Mouse (Mus musculus) left cerebral cortex, postnatal 14 days (tissue): Measurements from ENCODE around the gene Tmem135. TPM values are rescaled to one million over a fixed set of nuclear protein-coding genes. Genes with fewer than 3 reads are reported as not detected.

Experiments
- DNase-seq, 2 experiments: peaks; one replicate each; pipeline ENCODE4 v3.0.0; 2021 to 2022; ENCODE audit warnings: low spot score in 2 of 2, mixed read lengths in 1 of 2
- intact Hi-C: fragments of 180-260 bp; cut with DNase I; formaldehyde crosslinking; loops from one replicate; pipeline ENCODE4 v1.15.1; 2025
- total RNA-seq, 2 experiments: library from RNA; stranded (reverse); gene quantifications; 2 replicates each; pipeline ENCODE4 v1.2.3; 2021

Tmem135 gene
- total RNA-seq, 2 experiments from 2014 or later: 62.6 to 69.4 TPM

- intact Hi-C loops: no loop called here
- no peak for DNase-seq
Observed at GRCm38 (mm10) chr7:89231200-89231790, 172.7 kb downstream of the Tmem135 start.

GRCm38 (mm10) chr7:89222609-89223008 lies 181.4 kb downstream of the Tmem135 start:
- DNase-seq: no peak
- intact Hi-C loops: no loop called here

GRCm38 (mm10) chr7:89216628-89217027 lies 187.4 kb downstream of the Tmem135 start:
- no peak for DNase-seq
- intact Hi-C loops: no loop called here

DNA sequence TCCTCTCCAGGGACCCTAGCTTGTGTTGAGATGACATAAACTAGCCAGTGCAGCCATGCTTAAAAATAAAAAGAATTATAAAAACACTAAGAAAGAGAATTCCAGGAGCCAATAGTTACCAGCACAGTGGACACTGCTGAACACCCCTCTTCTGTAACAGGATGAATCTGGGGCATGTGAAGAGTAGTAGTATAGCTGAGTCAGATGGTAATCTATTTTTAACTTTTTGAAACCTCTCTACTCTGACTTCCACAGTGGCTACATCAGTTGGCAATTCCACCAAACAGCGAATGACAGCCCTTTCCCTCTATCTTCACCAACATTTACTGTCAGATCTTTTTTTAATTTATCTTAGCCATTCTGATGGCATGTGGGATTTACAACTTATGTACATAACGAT lies 187.9 kb downstream of the Tmem135 start:
- no peak for DNase-seq
- intact Hi-C loops: no loop called here

DNA sequence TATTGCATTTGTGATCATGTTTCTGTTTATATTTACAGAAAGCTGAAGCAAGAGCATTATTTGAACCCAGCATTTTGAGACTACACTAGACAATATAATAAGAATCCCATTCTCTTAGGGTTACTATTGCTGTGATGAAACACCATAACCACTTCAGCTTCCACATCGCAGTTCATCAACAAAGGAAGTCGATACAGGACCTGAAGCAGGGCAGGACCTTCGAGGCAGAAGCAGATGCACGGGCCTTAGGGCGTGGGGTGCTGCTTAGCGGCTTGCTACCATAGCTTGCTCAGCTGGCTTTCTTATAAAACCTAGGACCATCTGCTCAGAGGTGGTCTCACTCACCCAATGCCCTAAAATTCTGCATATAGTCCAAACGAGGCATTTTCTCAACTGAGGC lies 188.3 kb downstream of the Tmem135 start:
- DNase-seq: no peak
- intact Hi-C loops: no loop called here

GRCm38 (mm10) chr7:89210506-89210905 lies 193.5 kb downstream of the Tmem135 start:
- DNase-seq: no peak
- intact Hi-C loops: no loop called here

- no peak for DNase-seq
- intact Hi-C loops: no loop called here
Observed at GRCm38 (mm10) chr7:89206165-89206564, 197.9 kb downstream of the Tmem135 start.

GRCm38 (mm10) chr7:89205402-89205801 lies 198.6 kb downstream of the Tmem135 start:
- intact Hi-C loops: no loop called here
- DNase-seq: no peak

DNA sequence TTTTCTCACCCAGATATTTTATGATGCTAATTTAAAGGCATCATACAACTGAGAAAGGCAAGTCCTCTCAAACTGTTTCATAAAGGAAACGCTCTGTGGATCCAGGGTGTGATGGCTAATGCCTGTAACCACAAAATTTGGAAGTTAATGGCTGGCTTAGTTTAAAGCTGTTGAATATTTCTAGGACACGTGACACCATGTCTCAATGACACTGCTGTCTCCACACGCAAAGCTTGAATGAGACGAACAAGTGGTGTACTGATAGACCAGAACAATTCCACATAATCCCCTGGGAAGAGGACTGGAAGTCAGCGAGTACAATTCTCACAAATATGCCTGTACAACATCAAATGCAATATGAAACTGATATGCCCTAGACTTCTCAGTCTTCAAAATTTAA lies 200.9 kb downstream of the Tmem135 start:
- intact Hi-C loops: no loop called here
- DNase-seq: no peak

- no peak for DNase-seq
- intact Hi-C loops: no loop called here
Observed at GRCm38 (mm10) chr7:89201954-89202353, 202.1 kb downstream of the Tmem135 start.

GRCm38 (mm10) chr7:89198499-89198898 lies 205.5 kb downstream of the Tmem135 start:
- DNase-seq: no peak
- intact Hi-C loops: no loop called here

GRCm38 (mm10) chr7:89193459-89193858 lies 210.6 kb downstream of the Tmem135 start:
- no peak for DNase-seq
- intact Hi-C loops: no loop called here

DNA sequence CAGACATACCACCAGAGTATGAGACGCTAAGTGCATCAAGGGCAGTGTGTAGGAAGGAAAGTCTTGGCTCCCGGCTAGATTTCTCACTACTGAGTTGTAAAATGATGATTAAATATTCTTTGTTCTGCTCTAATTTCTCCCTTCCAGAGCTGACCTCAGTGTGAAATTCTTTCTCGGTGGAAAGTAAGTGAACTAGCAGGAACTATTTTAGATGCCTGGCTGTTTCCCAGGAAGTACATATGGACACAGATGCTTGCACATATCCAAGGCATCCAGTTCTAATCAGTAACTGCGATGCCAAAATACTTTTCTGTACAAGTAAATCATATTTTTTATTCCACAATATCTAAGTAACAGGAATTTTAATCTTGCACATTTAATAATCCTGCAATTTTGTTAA lies 220.1 kb downstream of the Tmem135 start:
- intact Hi-C loops: no loop called here
- DNase-seq: no peak

DNA sequence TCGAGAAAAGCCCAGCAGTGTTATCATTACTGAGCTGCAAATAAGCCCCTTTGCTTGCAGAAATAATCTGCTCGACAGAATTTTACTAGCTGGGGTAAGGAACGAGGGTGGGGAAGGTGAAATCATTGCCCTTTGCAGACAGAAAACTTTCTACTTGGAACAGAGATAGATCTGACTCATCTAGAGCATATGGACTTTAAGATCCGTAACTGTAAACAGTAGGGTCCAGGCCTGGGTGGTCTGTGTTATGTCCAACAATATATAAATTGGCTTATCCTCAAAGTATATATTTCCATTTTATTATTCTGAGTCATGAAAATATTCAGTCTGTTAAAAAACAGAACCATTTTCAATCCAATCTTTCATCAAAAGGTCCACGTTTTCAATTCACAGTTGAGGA lies 221.1 kb downstream of the Tmem135 start:
- intact Hi-C loops: no loop called here
- DNase-seq: no peak

DNA sequence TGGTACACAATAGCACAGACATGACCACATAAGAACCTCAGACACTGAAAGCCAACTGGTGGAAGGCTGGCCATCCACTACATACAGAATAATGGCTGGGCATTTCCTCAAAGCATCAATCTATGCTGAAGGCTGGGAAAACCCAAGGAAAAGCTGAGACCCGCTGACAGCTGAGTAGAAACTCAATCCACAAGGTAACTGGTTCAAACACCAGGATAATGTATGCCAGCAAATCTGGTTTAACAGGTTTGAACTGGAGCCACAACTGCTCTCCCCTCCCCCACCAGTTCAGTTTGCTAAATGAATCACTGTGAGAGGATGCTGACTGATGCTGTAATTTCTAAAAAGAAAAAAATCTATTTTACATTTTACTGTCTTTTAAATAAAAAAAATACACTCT lies 222.7 kb downstream of the Tmem135 start:
- DNase-seq: no peak
- intact Hi-C loops: no loop called here

DNA sequence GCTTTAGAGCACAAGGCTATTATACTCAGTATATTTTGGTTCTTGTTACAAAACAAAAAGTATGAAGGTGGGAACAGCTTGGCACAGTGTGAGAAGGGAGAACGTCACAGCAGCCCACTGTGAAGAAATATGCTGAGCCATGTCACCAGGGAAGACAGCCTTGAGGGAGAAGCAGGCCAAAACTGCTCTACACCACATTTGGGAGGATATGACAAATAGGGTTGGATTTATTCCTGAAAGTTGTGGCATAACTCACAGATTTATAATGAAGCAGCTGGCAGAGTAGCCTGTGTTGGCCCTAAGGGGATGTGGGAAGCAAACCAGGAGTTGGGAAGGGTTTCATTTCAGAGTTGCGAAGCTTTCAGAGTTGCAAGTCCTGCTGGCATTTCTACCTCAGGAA lies 225.4 kb downstream of the Tmem135 start:
- DNase-seq: peak; percentile 27 to 48
- intact Hi-C loops: loop anchor here (10.0 kb wide), 1 partner anchor 156 kb away; no protein-coding TSS in a partner anchor

DNA sequence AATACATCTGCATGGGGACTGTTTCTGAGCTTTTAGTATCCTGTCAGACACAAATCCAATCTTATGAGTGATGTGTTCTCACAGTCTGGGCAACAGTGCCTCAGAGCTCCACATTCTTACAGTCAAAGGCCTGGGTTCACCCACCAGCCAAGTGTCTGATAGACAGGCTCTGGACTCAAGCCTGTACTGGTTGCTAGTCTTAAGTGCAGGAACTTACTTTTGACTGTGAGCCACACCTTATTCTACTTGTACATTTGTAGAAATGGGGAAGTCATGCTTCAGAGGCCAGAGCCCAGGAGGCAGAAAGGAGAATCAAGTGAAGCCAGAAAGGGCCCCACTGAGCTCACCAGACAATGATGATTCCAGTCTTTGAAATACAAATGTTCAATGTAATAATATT lies 226.1 kb downstream of the Tmem135 start:
- no peak for DNase-seq
- intact Hi-C loops: loop anchor here (10.0 kb wide), 1 partner anchor 157 kb away; no protein-coding TSS in a partner anchor

DNA sequence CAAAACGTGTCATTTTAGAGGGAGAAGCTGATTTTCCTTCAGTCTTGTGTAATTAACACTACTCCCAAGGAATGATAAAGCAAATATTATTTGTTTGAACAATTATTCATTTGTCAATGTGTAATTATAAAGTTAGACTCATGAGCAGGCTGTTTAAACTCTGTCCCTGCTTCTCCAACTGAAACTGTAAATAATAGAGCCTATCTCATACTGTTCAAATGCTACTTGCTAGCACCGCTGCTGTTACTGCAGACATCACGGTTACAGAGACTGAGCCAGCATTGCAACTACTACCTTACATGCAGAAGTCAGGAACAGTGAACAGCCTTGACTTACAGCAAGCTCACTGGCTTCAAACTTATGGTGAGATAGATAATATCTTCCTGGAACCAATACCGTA lies 229.6 kb downstream of the Tmem135 start:
- intact Hi-C loops: loop anchor here (10.0 kb wide), 1 partner anchor 160 kb away; no protein-coding TSS in a partner anchor
- DNase-seq: no peak

GRCm38 (mm10) chr7:89173018-89173417 lies 231.0 kb downstream of the Tmem135 start:
- intact Hi-C loops: loop anchor here (10.0 kb wide), 1 partner anchor 162 kb away; no protein-coding TSS in a partner anchor
- DNase-seq: no peak

- intact Hi-C loops: loop anchor here (10.0 kb wide), 1 partner anchor 163 kb away; no protein-coding TSS in a partner anchor
- DNase-seq: no peak
Observed at GRCm38 (mm10) chr7:89171790-89172467, 232.1 kb downstream of the Tmem135 start.

GRCm38 (mm10) chr7:89168606-89169005 lies 235.4 kb downstream of the Tmem135 start:
- peak; percentile 79 to 87 for DNase-seq
- intact Hi-C loops: loop anchor here (1.0 kb wide), 1 partner anchor 251 kb away; no protein-coding TSS in a partner anchor
